Mouse (Mus musculus) erythroid progenitor cell, adult 5-6 weeks (primary cell): Measurements from ENCODE around the gene Svs1. TPM values are rescaled to one million over a fixed set of nuclear protein-coding genes. Genes with fewer than 3 reads are reported as not detected.

Experiments used
- ATAC-seq: replicated peaks from 2 replicates; pipeline ENCODE4 v1.8.0; 2016; ENCODE audit warnings: moderate number of reproducible peaks, mild to moderate bottlenecking, moderate TSS enrichment, inconsistent platforms; ENCODE audit not compliant: poor library complexity, low FRiP score, severe bottlenecking
- total RNA-seq, 2 experiments: library from RNA; stranded (forward) in 1 of 2; stranded (reverse) in 1 of 2; fragments of 150-400 nt in 1 of 2; fragments of 186-747, 209-891 nt in 1 of 2; gene quantifications; 2 replicates each; pipeline versions ENCODE4 v1.2.3 to v1.2.4; 2015 to 2017; ENCODE audit warnings: low replicate concordance in 2 of 2

The Svs1 gene
- total RNA-seq, 2 experiments from 2014 or later = not detected

DNA sequence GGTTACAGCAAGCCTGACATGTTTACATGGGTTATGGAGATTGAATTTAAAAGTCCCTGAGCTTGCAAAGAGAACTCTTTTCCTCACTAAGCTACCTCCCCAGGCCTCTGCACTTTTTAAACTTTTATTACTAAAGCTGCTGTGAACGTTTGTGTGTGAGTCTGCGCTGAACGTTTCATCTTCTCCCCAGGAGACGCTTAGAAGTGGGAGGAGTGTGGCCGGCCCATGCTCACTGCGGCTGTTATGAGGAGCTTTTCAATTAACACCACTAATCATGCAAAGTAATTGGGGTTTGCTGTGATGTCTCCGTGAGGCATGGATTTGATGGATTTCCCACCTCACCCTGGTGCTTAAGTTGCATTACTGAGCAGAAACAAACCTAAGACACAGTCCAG, 22.5 kb downstream of the Svs1 start:
- ATAC-seq = no peak

DNA sequence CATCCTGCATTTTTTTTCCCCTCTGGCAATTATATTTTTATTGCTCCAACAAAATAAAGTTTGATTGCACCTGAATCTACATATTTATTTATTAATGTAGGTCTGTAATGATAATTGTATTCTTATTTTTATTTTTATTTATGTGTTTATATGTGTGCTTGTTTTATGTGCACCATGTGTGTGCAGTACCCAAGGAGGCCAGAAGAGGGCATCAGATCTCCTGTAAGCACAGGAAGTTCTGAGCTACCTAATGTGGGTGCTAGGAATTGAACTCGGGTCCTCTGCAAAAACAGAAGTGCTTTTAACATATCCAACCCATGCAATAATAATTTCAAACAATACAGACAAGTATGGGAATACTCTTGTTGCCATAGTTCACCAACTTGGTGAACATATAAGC, 23.0 kb downstream of the Svs1 start:
- ATAC-seq = no peak

DNA sequence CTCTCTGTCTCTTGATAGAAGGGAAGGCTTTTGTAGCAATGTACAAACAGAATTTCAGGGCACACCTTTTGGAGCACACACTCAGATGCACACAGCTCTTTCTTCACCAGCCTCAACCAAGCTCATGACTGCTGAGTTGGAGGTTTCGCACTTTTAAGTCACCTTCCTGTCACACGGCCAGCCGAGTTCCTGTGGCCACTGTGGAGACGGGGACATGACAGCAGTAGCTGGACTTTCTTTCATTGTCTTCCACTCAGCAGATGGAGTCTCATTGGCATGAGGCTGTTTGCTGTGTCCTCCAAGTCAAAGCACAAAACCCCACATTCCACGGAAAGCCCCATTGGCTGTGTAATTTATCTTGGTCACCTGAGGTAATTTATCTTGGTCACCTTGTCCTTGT, 24.5 kb downstream of the Svs1 start:
- no peak for ATAC-seq

- no peak for ATAC-seq
Observed at GRCm38 (mm10) chr6:49013023-49013422, 26.4 kb downstream of the Svs1 start.

GRCm38 (mm10) chr6:49013458-49013857, 26.8 kb downstream of the Svs1 start:
- no peak for ATAC-seq

- ATAC-seq = no peak
Observed at GRCm38 (mm10) chr6:49017150-49017549, 30.5 kb downstream of the Svs1 start.

DNA sequence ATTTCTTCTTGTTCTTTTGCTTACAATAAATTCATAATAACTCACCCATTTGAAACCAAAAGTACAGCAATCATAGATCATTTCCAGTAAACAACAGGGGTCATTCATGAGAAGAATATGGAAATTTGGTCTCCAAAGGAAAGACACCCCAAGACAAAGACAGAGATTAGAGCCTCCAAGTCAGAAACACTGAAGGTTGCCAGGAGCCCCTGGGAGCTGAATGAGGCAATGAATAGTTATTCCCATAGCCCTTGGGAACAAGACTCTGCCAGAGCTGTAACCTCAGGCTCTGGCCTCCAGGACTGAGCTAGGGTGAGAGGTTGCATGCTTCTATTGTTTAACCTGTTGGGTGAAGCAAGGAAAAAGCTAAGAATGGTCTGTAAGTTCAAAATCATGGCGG, 32.7 kb downstream of the Svs1 start:
- ATAC-seq = no peak

DNA sequence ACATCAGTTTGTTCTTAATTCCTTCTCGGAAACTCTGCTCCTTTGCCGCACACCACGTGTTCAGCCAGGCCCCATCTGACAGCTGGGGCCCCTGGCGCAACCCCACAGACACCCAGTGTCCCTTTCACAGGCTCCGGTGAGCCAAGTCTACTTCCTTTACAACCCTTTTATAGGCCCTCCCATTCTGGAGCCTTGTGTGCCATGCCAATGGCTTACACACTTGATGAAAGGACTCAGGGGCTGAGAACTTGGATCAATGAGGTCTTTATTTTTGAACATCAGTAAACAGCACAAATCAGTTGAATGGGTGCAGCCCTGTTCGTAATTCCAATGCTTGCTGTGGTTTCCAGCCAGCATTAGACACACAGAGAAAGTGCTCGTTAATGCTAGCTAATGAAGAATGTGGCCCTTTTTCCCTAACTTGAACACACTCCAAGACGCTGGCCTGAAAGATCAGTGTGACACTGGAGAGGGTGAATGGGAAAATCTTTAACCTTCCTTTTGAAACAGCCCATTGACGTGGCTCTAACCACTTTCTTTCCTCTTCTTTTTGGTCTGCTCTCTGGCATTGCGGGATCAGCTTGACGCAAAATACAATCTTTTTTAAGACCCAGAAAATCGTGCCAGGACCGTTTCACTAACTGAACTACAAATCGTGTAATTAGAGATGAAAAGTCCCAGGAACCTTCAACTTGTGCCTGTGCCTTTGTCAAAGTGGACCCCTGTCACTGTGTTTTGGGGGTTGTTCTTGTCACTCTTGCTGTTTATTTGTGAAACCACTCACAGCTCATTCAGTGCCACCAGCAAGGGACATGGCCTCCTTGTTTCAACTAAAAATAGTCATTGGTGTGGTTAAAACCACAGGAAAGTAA, 34.7 kb downstream of the Svs1 start:
- ATAC-seq = no peak

DNA sequence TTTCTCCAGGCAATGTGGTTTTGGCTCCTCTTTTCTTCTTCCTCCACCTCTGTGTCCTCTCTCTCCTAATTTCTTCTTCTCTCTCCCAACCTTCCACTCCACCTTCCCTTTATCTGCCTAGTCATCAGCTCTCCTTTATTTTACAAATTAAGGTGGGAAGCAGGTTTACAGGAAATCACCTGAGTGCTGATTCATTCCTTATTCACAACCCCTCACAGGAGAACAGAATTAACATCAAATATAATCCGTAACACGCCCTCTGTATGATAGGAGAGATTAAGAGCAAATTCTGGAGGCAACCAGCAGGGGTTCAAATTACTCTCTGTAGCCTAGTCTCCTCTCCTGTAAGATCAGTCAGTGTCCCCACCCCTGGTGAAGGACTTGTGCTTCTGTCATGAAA, 35.7 kb downstream of the Svs1 start:
- ATAC-seq = no peak

- ATAC-seq = no peak
Observed at GRCm38 (mm10) chr6:49023315-49023714, 36.7 kb downstream of the Svs1 start.

DNA sequence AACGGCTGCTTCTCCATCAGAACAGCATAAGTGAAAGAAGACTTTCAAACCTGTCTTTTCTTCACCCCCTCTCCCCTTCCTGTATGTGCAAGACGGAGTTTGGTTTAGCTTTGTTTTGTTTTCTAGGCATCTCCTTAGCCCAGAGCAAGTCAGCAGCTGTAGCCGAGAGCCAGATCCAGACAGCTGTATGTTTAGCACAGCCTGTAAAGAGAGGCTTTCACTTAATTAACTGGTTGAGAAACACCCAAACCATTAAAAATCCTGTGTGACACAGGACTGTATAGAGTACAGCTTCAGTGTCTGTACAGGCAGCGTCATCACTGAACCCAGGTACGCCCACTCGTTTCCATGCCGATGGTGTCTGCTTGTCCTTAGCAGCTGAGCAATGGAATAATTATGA, 38.6 kb downstream of the Svs1 start:
- ATAC-seq = no peak

GRCm38 (mm10) chr6:49026496-49026895, 39.8 kb downstream of the Svs1 start:
- ATAC-seq = no peak

- ATAC-seq = no peak
Observed at GRCm38 (mm10) chr6:49028019-49028418, 41.4 kb downstream of the Svs1 start.

DNA sequence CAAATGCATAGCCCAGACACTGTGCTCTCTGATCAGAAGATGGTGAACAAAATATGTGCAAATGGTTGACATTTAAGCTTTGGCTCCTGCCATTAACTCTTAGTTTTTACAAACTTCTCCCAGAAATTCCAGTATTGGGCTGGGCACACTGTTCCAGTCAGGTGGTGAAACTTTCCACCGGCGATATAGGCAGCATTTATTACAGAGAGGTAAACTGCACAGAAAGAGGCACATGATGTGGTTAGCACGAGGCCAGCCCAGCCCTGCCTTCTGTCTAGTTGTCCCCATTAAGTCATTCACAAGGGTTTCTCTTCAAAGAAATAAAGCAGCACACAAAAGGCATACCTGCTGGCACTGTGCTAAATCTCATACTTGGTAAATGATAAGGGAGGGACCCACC, 42.0 kb downstream of the Svs1 start:
- ATAC-seq = no peak

GRCm38 (mm10) chr6:49031230-49031629, 44.6 kb downstream of the Svs1 start:
- no peak for ATAC-seq

GRCm38 (mm10) chr6:49032783-49033182, 46.1 kb downstream of the Svs1 start:
- no peak for ATAC-seq

DNA sequence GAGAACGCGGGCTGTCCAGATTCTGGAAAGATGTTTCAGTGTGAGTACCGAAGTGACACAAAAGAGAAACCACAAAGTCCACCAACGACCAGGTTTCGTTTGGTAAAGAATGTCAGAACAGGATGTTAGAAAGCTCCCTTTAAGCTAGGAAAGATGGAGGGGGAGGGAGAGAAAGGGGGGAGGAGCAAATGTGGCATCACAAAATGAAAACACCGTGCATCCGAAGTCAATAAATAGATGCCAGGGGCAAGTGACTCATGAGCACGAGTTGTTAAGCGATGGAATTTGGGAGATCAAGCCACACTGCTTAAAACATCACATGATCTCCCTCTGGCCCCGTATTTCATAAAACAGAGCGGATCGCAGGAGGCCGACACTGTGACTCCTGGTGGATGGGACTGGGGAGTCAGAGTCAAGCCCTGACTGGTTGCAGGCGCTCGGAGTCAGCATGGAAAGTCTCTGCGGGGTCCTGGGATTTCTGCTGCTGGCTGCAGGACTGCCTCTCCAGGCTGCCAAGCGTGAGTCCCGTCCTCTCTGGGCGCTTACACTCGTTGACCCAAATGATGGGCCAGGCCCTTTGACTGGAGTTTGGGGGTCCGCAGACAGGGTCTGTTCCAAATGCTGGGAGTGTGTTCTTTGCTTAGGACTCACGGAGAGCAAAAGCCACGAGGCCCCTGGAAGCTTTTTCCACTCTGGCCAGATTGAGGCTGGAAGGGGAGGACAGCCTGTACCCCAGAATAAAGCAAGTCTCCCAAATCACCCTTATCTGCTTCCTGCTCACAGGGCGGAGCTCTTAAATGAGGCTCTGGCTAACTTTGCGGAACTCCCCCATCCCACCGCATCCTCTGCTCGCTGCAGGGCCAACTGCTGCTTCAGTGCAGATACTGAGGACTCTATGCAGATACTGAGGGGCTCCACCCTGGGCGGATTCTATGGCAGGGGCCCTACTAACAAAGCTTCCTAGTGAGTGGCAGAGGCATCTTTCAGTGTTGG, 49.9 kb downstream of the Svs1 start, which contains the start of gene Gpnmb:
Gene Gpnmb, plus strand, starts transcription at position 272 of the 993 bp plus-strand sequence.
- no peak for ATAC-seq

DNA sequence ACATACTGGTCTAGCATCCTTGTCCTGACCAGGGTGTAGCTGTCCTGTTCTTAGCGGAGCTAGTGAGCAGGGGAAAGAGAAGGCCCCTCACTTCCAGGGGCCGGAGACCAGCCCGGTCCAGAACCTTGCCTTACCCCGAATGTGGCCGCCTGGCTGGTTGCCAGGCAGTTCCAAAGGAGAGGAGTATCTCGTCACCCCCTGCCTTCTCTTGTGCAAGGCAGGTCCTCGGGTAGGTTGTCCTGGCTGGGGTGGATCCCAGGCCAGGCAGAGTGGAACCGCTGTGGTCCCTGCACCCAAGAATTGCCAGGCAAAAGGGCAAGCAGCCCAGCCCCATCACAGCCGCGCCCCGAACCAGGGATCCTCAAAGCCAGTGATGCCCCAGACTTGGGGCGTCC, 50.6 kb downstream of the Svs1 start:
- ATAC-seq = peak; percentile 34; the same call in 1 of the 2 replicates

GRCm38 (mm10) chr6:49039470-49040180, 53.0 kb downstream of the Svs1 start:
- no peak for ATAC-seq
